Mouse (Mus musculus) heart, postnatal 36 days (tissue): ENCODE data around the gene Shisa5. TPM values are rescaled to one million over a fixed set of nuclear protein-coding genes. Genes with fewer than 3 reads are reported as not detected.

ENCODE experiments used
- DNase-seq, 2 experiments: peaks; one replicate each; pipeline ENCODE4 v3.0.0; 2021 to 2022
- intact Hi-C: fragments of 180-260 bp; cut with DNase I; formaldehyde crosslinking; loops from one replicate; pipeline ENCODE4 v1.15.1; 2025
- total RNA-seq, 2 experiments: library from RNA; stranded (reverse); gene quantifications; 2 replicates each; pipeline ENCODE4 v1.2.3; 2021

Shisa5 gene
- total RNA-seq, 2 experiments from 2014 or later: 36.1 to 51.4 TPM

DNA sequence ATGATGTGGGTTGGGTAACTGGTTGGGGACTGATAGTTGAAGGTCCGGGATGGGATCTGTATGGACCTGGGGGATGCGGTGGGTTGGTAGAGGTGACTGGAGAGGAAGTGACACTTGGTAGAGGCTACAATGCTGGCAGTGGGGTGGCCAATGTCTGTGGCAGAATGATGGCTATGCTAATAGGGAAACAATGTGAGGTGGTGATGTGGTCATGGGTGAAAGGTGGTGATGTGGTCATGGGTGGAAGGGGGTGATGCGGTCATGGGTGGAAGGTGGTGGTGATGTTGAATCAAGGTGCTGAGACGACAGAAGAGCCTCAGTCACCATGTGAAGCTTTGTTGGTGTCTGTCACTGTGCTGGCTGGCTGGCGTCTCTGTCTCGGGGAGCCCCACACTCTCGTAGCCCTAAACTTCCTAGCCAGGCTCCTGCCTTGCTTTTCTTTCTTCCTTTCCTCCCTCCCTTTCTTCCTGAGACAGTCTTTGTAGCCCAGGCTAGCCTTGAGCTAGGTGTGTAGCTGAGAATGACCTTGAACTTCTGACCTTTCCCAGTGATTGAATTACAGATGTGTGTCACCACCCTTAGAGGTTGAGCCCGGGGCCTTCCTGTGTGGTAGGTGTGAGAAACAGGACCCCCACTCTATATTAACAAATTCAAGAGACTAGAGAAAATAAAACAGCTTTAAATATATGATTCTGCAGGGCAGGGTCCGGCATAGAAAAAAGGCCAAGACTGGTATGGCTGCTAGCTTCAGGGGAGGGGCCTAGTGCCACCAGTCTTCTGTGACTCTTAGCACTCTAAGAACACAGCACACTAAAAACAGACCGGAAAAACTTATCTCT lies 13.5 kb downstream of the Shisa5 start:
- intact Hi-C loops: loop anchor here (1.0 kb wide), 1 partner anchor 12 kb away; no protein-coding TSS in a partner anchor
- no peak for DNase-seq

DNA sequence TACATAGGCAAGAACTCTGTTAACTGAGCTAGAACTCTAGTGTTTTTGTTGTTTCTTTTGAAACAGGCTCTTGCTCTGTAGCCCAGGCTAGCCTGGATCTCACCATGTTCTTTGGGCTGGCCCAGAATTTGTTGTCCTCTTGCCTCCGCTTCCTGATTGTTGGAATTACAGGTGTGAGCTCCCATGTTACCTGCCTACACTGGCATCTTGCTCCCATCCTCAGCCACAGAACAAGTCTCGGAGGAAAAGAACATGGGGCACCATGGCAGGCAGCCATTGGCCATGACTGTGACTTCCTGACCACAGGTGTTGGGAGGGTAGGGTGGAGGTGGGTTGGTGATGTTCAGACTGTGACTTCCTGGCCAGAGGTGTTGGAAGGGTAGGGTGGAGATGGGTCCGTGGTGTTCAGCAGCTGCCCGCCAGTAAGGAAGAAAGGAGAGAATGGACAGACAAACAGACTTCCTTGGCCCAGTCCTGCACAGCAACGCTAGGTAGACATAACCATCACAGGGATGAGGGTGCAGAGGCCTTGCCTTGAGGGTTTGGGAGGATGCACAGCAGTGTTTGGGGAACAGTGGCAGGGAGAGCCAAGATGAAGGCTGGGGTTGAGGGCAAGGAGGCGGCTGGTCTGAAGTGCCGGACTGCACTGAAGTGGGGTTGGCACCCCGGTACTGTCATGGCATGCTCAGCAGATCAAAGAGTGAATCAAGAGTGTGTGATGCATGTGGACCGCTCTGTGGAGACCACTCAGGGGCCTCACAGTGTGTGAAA lies 14.3 kb downstream of the Shisa5 start:
- no peak for DNase-seq
- intact Hi-C loops: loop anchor here (1.0 kb wide), 1 partner anchor 12 kb away; no protein-coding TSS in a partner anchor

DNA sequence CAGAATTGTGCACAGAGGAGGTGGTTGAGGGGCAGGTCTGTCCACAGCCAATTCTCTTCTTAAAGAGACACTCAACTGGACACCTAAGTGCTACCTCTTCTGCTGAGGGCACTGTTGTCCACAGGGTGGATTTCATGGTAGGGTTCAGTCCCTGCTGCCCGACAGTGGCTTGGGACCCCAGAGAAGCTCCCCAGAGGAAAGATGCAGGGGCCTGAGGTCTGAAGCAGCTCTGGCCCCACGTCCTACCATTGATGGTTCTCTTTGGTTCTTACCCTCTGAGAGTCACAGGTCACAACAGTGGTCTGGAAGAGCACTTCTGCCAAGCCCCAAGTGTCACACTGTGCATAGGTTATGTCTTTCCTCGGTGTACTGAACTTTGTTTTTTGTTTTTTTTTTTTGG lies 15.0 kb downstream of the Shisa5 start:
- DNase-seq: no peak
- intact Hi-C loops: no loop called here

DNA sequence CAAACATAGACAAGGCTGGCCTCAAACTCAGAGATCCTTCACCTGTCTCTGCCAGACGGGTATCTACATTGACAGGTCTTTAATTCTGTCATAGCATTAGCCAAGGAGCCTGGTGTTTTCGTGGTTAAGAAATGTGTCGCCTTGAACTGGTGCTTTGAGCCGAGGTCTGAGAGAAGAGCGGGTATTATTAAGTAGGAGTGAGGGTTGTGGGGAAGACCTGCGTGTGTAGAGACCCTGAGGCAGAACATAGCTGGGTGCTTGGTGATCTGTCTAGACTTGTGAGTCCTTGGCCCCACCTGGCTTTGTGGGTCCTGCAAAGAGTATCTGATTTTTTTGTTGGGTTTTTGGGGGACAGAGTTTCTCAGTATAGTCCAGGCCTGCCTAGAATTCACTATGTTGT lies 15.5 kb downstream of the Shisa5 start:
- DNase-seq: no peak
- intact Hi-C loops: no loop called here

DNA sequence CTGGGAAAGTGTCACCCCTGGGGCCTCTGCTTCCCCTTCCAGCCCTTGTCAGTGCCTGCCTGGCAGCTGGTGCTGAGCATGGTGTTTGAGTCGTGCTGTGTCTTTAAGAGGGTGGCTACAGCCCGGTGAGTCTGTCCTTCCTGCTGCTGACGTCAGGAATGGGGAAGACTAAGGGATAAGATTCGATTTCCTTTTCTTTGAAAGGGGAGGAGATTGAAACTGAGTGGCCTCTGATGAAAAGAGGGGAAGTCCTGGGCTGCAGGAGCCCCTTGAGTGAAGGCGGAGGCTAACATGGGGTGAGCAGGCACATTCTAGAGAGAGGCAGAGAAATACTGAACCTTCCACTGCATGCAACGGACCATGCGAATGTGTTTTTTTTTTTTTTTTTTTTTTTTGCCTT lies 16.3 kb downstream of the Shisa5 start:
- intact Hi-C loops: loop anchor here (5.0 kb wide), 1 partner anchor 117 kb away; the partner anchor contains the start of gene Uqcrc1
- peak; percentile 64 to 70 for DNase-seq

DNA sequence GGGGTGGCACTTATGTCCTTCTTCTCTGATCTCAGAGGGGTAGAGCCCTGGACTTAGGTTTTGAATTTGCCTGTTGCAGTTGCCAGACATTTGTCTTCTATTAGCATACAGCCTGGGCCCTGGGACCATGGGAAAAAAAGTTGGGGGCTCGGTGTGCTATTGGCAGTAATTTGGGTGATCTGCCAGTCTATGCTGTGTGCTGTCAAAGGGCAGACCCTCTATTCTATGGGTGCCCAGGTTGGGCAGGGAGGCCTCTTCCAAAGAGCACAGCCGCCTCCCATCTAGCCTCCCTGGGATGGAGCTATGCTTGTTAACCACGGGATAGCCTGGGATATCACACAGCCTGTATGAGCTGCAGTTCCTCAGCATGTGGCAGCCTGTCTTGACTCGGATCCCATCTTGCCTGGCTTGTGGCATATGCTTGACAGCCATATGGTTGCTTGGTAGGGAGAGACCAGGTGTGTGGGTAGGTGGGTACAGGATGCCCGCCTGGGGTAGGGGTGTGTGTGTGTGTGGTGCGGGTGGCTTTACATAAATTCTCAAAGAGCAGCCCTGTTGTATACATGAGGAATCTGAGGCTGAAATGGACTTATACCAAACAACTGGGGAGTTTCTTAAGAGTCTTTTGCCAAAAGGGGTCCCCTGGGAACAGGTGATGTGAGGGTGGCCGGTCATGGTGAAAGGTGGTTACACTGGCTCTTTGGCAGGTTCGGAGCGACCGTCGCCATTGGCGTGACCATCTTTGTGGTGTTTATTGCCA lies 17.1 kb downstream of the Shisa5 start:
- no peak for DNase-seq
- intact Hi-C loops: loop anchor here (5.0 kb wide), 1 partner anchor 118 kb away; the partner anchor contains the start of gene Uqcrc1

DNA sequence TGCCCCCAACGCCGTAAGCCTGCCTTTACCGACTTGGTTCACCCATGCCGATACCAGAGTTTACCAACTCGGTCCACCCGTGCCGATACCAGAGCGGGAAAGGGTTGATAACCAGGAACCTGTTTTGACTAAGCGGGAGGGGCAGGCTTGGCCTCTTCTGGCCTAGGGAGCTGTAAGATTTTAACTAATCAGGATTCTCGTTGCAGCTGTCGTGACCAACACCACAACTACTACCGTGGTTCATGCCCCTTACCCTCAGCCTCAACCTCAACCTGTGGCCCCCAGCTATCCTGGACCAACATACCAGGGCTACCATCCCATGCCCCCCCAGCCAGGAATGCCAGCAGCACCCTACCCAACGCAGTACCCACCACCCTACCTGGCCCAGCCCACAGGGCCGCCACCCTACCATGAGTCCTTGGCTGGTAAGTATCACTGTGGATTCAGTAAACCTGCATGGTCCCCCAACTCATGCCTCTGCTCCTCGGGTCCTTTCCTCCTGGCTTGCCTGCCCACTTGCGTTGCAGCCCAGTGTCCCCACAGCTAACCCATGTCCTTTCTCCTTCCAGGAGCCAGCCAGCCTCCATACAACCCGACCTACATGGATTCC lies 17.8 kb downstream of the Shisa5 start:
- DNase-seq: no peak
- intact Hi-C loops: loop anchor here (5.0 kb wide), 1 partner anchor 119 kb away; the partner anchor contains the start of gene Uqcrc1

DNA sequence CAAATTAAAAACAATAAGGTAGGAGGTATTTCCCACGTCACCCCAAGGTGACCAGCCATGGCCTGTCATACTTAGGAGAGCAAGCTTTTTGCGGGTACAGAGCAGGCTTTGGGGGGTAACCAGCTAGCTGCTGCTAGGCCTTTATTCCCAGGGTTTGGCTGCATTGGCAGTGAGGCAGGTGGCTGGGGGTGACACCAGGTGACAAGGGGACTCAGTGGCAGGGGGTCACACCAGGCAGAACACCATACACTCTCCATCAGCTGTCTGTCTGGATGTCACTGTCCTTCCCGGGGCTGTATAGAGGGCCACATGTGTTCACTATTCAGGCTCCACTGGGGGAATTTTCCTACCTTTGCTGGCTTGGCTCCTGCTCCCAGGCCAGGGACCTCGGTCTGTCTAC lies 18.6 kb downstream of the Shisa5 start:
- DNase-seq: no peak
- intact Hi-C loops: loop anchor here (5.0 kb wide), 1 partner anchor 120 kb away; the partner anchor contains the start of gene Uqcrc1

DNA sequence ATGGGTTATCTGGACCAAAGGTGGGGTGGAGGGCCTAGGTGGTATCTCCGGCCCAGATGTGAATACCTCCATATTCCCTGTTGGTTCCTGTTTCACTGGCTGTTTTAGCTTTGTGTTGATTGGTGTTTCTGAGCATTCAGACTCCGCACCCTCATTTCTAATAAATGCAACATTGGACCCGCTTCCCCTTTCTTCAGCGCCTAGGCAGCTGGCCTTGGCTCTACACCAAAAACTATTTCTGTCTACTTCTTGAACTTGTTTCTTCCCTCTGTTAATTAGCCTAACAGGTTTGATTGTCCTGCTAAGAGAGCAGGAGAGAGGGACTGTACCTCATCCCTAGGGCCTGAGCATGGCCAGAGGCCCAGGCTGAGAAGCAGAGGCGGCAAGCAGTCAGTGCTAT lies 19.2 kb downstream of the Shisa5 start:
- no peak for DNase-seq
- intact Hi-C loops: loop anchor here (5.0 kb wide), 1 partner anchor 120 kb away; the partner anchor contains the start of gene Uqcrc1

DNA sequence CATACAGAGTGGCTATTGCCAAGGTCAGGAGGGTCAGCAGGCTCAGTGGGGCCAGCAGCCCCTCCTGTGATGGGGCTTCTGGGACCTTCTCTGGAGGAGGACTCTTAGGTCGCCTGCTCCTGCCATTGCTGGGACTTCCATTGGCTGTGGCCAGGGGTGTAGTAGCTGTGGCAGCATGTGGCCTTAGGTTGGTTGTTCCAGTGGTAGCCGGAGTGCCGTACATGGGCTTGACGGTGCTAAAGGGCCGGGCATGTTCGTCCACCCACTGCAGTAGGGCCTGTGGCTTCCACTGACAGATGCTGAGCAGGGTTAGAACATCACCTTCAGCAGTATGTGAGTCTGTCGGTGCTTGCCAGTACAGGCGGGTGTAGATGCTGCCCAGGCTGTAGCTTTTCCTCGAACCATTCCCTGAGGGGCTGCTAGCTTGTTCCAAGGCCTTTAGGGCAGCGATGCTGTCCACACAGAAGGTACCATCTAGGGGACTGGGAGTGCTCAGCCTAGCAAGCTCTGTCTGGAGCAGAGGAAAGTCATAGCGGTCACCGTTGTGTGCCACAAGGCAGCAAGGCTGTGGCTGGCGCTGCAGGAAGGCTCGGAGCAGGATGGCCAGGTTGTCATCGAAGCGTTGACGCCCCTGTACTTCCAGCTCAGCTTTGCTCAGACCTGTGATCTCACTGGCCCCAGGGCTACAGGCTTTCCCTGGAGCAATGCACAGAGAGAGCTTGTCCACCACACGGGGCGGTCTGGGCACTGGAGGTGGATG lies 19.8 kb downstream of the Shisa5 start:
- intact Hi-C loops: loop anchor here (2.0 to 5.0 kb wide), 2 partner anchors 19 to 121 kb away; partner anchors contain the start of genes Shisa5 and Uqcrc1
- no peak for DNase-seq

DNA sequence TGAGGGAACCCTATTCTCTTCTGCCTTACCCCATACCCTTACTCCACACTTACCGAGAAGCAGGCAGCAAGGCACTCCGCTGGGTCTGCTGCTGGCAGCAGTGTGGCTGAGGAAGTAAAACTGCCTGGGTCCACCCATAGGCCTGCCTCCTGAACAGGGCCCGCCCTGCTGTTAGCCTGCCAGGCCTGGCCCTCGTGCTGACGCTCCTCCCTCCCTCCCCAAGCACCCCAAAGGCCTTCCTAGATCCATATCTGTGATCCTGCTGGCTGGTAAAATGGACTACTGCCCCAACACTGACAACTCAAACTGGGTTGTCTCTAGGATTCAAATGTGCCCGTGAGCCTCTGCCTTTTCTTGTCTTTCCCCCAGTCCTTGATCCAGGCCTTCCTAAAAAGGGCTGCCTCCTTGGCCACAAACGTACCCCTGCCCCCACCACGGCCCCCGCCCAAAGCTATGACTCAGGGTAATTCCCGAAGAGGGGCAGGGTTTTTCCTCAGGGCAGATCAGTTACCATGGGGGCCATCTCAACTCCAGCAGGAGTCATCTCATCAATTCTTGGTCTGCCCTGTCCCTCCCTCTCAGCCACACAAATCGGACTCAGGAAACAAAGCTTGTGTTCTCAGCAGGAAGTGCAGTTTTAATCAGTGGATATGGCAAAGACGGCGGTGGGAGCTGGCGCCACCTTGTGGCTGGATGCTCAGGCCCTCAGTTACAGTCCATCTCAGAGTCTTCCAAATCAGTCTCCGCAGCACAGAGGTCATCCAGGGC lies 21.0 kb downstream of the Shisa5 start, which contains the start of gene Trex1:
TSS of gene Trex1 (minus strand) at position 599 of the 768 bp plus-strand sequence.
- intact Hi-C loops: loop anchor here (1.0 to 5.0 kb wide), 3 partner anchors 21 to 122 kb away; partner anchors contain the start of genes Shisa5 and Uqcrc1

DNA sequence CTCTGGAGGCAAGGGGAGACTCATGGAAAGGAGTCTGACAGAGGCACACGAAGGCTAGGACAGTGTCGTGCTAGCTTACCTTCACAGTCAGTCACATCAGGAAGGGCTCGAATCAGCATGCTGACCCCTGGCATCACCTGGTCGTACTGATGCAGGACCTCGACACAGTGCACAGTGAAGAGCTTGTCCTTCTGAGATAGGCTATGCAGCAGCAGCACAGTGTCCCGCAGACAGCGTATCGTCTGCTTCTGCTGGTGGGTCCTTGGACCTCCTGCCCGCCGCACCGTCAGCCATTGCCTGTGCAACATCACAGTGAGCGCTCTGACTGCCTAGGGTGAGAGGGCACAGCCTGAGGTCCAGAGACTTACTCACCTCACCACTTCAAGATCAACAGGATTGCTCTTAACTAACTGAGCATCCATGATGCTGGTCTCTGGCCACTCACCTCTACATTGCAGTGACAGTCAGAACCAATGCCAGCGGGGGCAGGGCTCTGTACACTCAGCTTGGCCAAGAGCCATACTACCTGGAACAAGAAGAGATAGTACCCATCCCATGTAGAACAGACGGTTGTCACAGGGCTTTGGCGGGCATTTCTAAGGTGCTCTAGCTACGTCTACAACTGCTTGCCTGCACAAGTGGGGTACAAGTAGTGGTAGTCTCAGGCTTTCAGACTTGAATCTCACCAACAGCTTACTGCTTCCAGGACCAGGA lies 22.0 kb downstream of the Shisa5 start:
- intact Hi-C loops: no loop called here
- no peak for DNase-seq

More for the DNA sequence above, 21.0 kb downstream of the Shisa5 start, which contains the start of gene Trex1:
- peak; percentile 88 to 93 for DNase-seq

DNA sequence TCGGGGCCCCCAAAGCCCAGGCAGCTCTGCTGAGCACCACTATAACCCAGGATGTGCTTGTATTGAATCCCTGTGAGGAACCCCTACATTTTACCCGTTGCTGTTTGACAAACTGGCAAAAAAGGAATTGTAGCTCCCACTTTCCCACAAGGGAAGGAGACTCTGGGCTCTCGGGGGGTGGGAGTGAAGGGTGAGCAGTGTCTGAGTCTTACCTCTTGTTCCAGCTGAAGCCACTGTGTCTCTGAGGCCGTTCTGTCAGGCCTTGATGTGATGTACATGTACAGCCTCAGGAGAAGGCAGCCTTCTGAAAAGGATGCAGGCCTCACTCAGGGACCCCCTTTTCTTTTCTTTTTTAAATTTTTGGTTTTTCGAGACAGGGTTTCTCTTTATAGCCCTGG lies 22.5 kb downstream of the Shisa5 start:
- intact Hi-C loops: no loop called here
- no peak for DNase-seq

DNA sequence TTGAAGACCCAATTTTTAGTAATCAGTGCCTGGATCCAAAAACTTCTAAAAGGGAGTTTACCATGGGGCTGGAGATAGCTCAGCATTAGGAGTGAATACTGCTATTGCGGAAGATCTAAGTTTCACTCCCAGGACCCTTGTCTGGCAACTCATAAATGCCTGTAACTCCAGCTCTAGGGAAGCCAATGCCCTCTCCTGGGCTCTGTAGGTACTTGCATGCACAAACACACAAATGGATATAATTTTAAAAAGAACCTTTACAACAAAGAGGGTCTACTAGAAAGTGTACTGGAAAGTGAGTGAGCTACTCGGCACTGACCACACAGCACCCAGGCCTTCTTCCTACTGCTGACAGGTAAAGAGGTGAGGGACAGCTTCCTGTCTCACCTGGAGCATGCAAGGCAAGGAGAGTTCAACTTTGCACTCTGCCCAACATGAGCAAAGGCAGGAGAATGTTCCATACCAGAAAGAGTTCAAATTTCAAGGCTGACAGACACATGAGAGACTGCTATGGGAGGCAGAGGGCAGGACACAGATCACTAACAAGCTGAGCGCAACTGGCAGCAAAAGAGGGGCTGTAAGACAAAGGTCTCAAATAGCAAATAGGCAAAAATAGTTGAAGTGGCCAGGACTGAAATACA lies 29.9 kb downstream of the Shisa5 start:
- DNase-seq: no peak
- intact Hi-C loops: no loop called here

DNA sequence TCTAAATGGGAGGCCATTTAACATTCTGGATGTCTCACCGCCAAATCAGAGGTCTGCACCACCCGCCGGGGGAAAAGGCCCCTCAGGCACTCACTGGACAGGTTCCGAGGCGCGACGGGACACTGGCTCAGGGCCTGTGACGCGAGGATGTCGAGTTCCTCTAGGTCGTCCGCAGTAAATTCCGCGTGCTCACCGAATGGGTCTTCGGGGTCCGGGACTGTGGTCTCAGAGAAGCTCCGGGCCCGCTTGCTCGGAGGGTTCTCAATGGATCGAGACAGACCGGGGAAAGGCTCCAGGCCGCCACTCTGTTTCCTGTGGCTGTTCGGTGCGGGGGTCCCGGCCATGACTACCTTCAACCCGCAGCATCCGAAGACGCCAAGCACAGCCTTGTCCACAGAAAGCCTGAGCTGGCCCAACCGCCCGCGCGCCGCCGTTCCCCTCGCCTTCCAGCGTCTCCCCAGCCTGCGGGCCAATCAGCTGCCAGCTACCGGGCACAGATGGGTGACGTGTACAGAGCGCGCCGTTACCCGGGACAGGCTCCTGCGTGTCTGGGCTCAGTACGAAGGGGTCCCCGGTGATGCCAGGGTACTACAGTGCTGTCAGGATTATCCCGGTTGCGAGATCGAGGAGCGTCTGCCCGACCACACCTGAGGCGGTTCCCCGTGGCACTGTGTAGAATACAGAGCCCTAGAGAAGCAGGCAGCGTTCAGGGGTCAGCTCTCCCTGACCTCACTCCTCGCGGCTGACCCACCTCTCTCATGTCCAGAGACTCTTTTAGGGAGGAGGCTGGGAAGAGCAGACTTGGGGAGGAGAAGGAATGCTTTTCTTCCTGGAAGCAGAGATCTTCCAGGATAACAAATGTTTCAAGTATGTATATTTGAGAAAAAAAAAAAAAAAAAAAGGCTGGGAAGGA lies 35.6 kb downstream of the Shisa5 start, which contains the start of gene Atrip:
TSS of gene Atrip (minus strand) at position 464 of the 913 bp plus-strand sequence.
- DNase-seq: peak; percentile 89 to 91
- intact Hi-C loops: no loop called here

DNA sequence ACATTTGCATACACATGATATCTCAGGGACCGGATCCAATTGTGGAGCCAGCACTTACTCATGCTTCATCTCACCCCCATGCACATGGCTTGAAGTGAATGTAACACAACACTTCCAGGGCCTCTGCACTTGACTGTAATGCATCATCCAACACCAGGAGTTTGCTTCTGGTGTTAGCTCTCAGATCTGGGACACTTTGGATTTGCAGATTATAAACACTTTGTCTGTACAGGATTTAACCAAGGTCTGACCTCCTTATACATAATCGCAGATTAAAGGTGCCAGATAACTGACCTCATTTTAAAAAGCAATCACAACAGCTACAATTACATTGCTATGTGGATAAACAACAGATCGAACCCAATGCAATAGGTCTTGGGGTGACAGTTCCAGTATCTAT lies 42.2 kb downstream of the Shisa5 start:
- intact Hi-C loops: no loop called here
- no peak for DNase-seq
